Mouse (Mus musculus) lung, embryonic 14.5 days (tissue): Measurements from ENCODE around the gene Car7. TPM values are rescaled to one million over a fixed set of nuclear protein-coding genes. Genes with fewer than 3 reads are reported as not detected.
A peak's percentile ranks its signal among the peaks of the same experiment; 100 is the strongest.

ENCODE experiments used
- ATAC-seq: fragments of 200-750 bp; cut with Nextera tagmentation; 2 replicates; pipeline ENCODE4 v1.8.0; 2017; ENCODE audit warnings: mild to moderate bottlenecking, moderate TSS enrichment, moderate library complexity; ENCODE audit not compliant: insufficient read depth
- DNase-seq: peaks from one replicate; pipeline ENCODE4 v3.0.0-alpha.2; 2015
- H3K27ac ChIP-seq: fragments of 300-500 bp; sonication (generic); 2 replicates; pipeline ENCODE4 v1.5.1; 2014; ENCODE audit warnings: low read depth, mild to moderate bottlenecking, moderate library complexity
- H3K27me3 ChIP-seq: fragments of 300-500 bp; sonication (generic); 2 replicates; pipeline ENCODE4 v1.6.1; 2014; ENCODE audit warnings: low read length, control low read depth; ENCODE audit not compliant: insufficient read depth
- H3K36me3 ChIP-seq: fragments of 300-500 bp; sonication (generic); 2 replicates; pipeline ENCODE4 v1.6.1; 2014; ENCODE audit warnings: control low read depth; ENCODE audit not compliant: insufficient read depth
- H3K4me1 ChIP-seq: fragments of 300-500 bp; sonication (generic); 2 replicates; pipeline ENCODE4 v1.6.1; 2014; ENCODE audit warnings: antibody characterized with exemption, control low read depth; ENCODE audit not compliant: insufficient read depth
- H3K4me2 ChIP-seq: fragments of 300-500 bp; sonication (generic); 2 replicates; pipeline ENCODE4 v1.6.1; 2014; ENCODE audit warnings: mild to moderate bottlenecking
- H3K4me3 ChIP-seq: fragments of 300-500 bp; sonication (generic); 2 replicates; pipeline ENCODE4 v1.5.1; 2014; ENCODE audit warnings: low read depth, low read length
- H3K9ac ChIP-seq: fragments of 300-500 bp; sonication (generic); 2 replicates; pipeline ENCODE4 v1.6.1; 2014
- H3K9me3 ChIP-seq: fragments of 300-500 bp; sonication (generic); 2 replicates; pipeline ENCODE4 v1.6.1; 2016; ENCODE audit warnings: low read depth, low read length, control low read depth
- CTCF ChIP-seq: IDR thresholded peaks from 2 replicates; pipeline ENCODE4 v1.5.1; 2016; ENCODE audit warnings: antibody characterized with exemption, low read depth
- WGBS: fragments of 180-500 bp; shearing (Covaris S2); extraction: QIAGEN DNeasy Blood & Tissue Kit; methylation state at CpG from one replicate; pipeline ENCODE4 v1.1.7; 2014; 5-methylcytosine and 5-hydroxymethylcytosine counted together
- polyA plus RNA-seq: library from polyadenylated mRNA; unstranded; fragments of >200 nt; fragmentation: Nextera tagmentation; extraction: Ambion mirVana; gene quantifications from 2 replicates; pipeline ENCODE4 v1.2.1, GENCODE M21; 2014

The Car7 gene
- polyA plus RNA-seq, 1 experiment from 2014 or later, result 0.32 TPM

DNA sequence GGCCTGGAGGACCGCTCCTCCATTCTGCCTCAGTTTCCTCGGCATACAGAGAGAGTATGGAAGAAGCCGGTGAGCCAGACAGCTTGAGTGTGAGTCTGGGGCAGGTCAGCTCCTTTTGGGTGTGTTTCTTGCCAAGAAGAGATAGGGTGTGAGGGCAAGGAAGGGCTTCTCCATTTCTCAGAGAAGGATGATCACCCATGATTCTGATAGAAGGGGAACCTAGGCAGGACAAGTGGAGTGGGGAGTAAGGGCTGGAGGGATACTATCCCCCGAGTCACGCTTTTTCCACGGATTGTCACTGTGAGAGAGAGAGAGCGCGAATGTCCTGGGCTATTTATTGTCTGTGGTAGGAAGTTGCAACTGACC, 7.0 kb downstream of the Car7 start:
- no peak for TF ChIP-seq CTCF
- ATAC-seq, result no peak
- WGBS, result 9% methylated on average over 8 of the region's 8 CpGs
- Histone ChIP-seq H3K27me3 (peaks cover 54% of the 10 kb centered on the region), H3K27ac (no peak overlapping the region), H3K9ac (no peak overlapping the region), H3K36me3 (no peaks in the 10 kb centered on the region), H3K4me2 (peak overlapping the region; percentile 83), H3K4me1 (no peaks in the 10 kb centered on the region), H3K9me3 (no peaks in the 10 kb centered on the region), H3K4me3 (peak overlapping the region; percentile 43)
- no peak for DNase-seq

DNA sequence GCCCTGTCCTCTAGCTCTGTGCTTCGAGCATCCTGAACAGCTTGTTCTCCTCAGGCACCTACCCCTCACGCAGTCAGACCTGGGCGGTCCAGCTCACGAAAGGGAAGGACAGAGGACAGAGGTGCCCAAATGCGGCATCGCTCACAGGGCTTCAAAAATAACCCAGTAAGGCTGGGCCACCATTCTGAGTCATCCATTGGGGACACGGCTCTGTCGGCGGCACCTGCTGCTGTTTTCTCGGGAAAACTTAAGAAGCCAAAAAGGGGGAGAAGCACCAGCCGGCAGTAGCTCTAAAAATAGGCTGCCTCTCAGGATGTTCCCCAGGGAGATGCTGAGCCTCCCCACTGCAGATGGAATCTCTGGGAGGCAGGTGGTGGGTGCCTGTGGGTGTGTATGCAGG, 7.7 kb downstream of the Car7 start:
- Histone ChIP-seq H3K27ac (no peak overlapping the region), H3K4me2 (no peak overlapping the region), H3K27me3 (peaks cover 54% of the 10 kb centered on the region), H3K9me3 (no peaks in the 10 kb centered on the region), H3K9ac (no peak overlapping the region), H3K4me1 (no peaks in the 10 kb centered on the region), H3K36me3 (no peaks in the 10 kb centered on the region), H3K4me3 (no peak overlapping the region)
- WGBS, result 13% methylated on average over 11 of the region's 11 CpGs
- DNase-seq, result no peak
- TF ChIP-seq CTCF, result no peak
- no peak for ATAC-seq

DNA sequence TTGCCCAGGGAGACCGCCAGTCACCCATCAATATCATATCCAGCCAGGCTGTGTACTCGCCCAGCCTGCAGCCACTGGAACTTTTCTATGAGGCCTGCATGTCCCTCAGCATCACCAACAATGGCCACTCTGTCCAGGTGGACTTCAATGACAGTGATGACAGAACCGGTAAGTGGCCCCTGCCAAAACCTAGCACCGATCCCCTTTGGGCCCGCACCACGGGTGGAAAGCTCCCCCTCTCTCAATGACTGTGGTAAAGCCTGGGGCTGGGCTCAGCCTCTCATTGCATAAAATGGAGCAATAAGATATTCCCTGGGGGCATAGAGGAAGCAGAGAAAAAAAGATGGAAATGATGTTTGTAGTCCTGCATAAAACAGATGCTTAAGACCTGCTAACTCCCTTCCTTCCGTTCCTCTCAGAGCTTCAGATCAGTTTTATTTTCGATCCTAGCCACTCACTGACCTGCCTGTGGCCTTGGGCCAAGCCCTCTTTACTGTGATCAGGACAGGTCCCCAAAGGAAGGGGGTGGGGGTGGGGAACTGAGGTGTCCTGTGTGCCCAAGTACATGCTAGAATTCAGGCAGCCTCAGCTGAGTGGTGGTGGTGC, 9.1 kb downstream of the Car7 start:
- no peak for DNase-seq
- H3K36me3 ChIP-seq, result no peaks in the 10 kb centered on the region
- peaks cover 54% of the 10 kb centered on the region for H3K27me3 ChIP-seq
- no peak for TF ChIP-seq CTCF
- no peak for ATAC-seq
- H3K4me3 ChIP-seq, result no peak overlapping the region
- whole genome bisulfite sequencing, result 85% methylated on average over 8 of the region's 8 CpGs
- no peak overlapping the region for H3K9ac ChIP-seq
- no peak overlapping the region for H3K4me2 ChIP-seq
- no peaks in the 10 kb centered on the region for H3K9me3 ChIP-seq
- H3K27ac ChIP-seq, result no peak overlapping the region
- H3K4me1 ChIP-seq, result no peaks in the 10 kb centered on the region

DNA sequence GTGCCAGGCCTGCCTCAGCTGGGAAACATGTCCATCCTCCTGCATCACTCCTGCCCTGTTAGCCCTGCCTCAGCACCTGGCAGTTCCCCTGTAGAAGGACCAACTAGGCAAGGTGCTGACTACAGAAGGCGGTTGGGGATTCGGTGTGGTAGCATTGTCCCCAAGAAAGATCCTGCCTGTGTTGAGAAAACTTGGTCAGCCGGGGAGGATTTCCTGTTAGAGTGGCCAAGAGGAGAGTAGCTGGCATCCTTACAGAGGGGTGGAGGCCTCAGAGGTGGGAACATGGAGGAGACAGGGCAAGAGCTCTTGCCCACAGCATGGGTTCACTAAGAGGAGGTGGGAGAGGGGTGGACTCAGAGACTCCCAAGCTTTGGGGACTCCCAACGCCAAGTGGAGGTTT, 20.7 kb downstream of the Car7 start:
- no peak for TF ChIP-seq CTCF

GRCm38 (mm10) chr8:104557226-104557625, 22.7 kb downstream of the Car7 start:
- no peaks in the 10 kb centered on the region for H3K9me3 ChIP-seq
- H3K4me3 ChIP-seq, result no peak overlapping the region
- DNase-seq (no peak), ATAC-seq (no peak)
- no peaks in the 10 kb centered on the region for H3K4me1 ChIP-seq
- H3K27ac ChIP-seq, result no peak overlapping the region
- 36% methylated on average over 7 of the region's 7 CpGs for WGBS
- no peak overlapping the region for H3K4me2 ChIP-seq
- TF ChIP-seq CTCF, result no peak
- H3K9ac ChIP-seq, result no peak overlapping the region
- H3K27me3 ChIP-seq, result no peaks in the 10 kb centered on the region
- no peaks in the 10 kb centered on the region for H3K36me3 ChIP-seq

More for the DNA sequence above, 20.7 kb downstream of the Car7 start:
- H3K9ac ChIP-seq, result no peak overlapping the region
- no peak for DNase-seq
- ATAC-seq, result no peak
- WGBS, result 74% methylated on average over 4 of the region's 4 CpGs
- no peaks in the 10 kb centered on the region for H3K36me3 ChIP-seq
- no peak overlapping the region for H3K27ac ChIP-seq
- H3K9me3 ChIP-seq, result no peaks in the 10 kb centered on the region
- H3K4me3 ChIP-seq, result no peak overlapping the region
- H3K4me2 ChIP-seq, result no peak overlapping the region
- no peaks in the 10 kb centered on the region for H3K4me1 ChIP-seq
- no peaks in the 10 kb centered on the region for H3K27me3 ChIP-seq

- no peak overlapping the region for H3K9ac ChIP-seq
- no peak overlapping the region for H3K4me3 ChIP-seq
- no peak overlapping the region for H3K4me2 ChIP-seq
- no peaks in the 10 kb centered on the region for H3K9me3 ChIP-seq
- H3K4me1 ChIP-seq, result no peaks in the 10 kb centered on the region
- DNase-seq, result no peak
- no peaks in the 10 kb centered on the region for H3K36me3 ChIP-seq
- H3K27ac ChIP-seq, result no peak overlapping the region
- H3K27me3 ChIP-seq, result no peaks in the 10 kb centered on the region
- TF ChIP-seq CTCF, result no peak
- no peak for ATAC-seq
Measured at GRCm38 (mm10) chr8:104560731-104561130, 26.2 kb downstream of the Car7 start.

- DNase-seq (peak; percentile 95), ATAC-seq (peak; percentile 91)
- no peaks in the 10 kb centered on the region for H3K27me3 ChIP-seq
- H3K36me3 ChIP-seq, result no peaks in the 10 kb centered on the region
- no peak overlapping the region for H3K9ac ChIP-seq
- H3K27ac ChIP-seq, result no peak overlapping the region
- no peaks in the 10 kb centered on the region for H3K4me1 ChIP-seq
- peak overlapping the region; percentile 22; the same call in 1 of the 2 replicates for H3K4me2 ChIP-seq
- no peak overlapping the region for H3K4me3 ChIP-seq
- WGBS, result 22% methylated on average over 22 of the region's 22 CpGs
- H3K9me3 ChIP-seq, result no peaks in the 10 kb centered on the region
- TF ChIP-seq CTCF, result peak; percentile 87
Measured at GRCm38 (mm10) chr8:104564633-104565456, 30.4 kb downstream of the Car7 start.
